Mouse (Mus musculus) kidney, embryonic 15.5 days (tissue): ENCODE results near the gene Mpzl2. TPM values are rescaled to one million over a fixed set of nuclear protein-coding genes. Genes with fewer than 3 reads are reported as not detected.

ENCODE experiments used
- ATAC-seq: fragments of 200-750 bp; cut with Nextera tagmentation; replicated peaks from 2 replicates; pipeline ENCODE4 v1.8.0; 2017; ENCODE audit warnings: moderate TSS enrichment; ENCODE audit not compliant: low FRiP score
- H3K27ac ChIP-seq: fragments of 300-500 bp; sonication (generic); 2 replicates; pipeline ENCODE4 v1.5.1; 2015; ENCODE audit warnings: mild to moderate bottlenecking, inconsistent platforms
- H3K27me3 ChIP-seq: fragments of 300-500 bp; sonication (generic); 2 replicates; pipeline ENCODE4 v1.6.1; 2015; ENCODE audit warnings: inconsistent platforms
- H3K36me3 ChIP-seq: fragments of 300-500 bp; sonication (generic); 2 replicates; pipeline ENCODE4 v1.6.1; 2015; ENCODE audit warnings: inconsistent platforms
- H3K4me1 ChIP-seq: fragments of 300-500 bp; sonication (generic); 2 replicates; pipeline ENCODE4 v1.6.1; 2015; ENCODE audit warnings: inconsistent platforms
- H3K4me2 ChIP-seq: fragments of 300-500 bp; sonication (generic); 2 replicates; pipeline ENCODE4 v1.6.1; 2015; ENCODE audit warnings: moderate library complexity, mild to moderate bottlenecking, inconsistent platforms
- H3K4me3 ChIP-seq: fragments of 300-500 bp; sonication (generic); replicated peaks from 2 replicates; pipeline ENCODE4 v1.5.1; 2015; ENCODE audit warnings: mild to moderate bottlenecking, inconsistent platforms
- H3K9ac ChIP-seq: fragments of 300-500 bp; sonication (generic); 2 replicates; pipeline ENCODE4 v1.6.1; 2015; ENCODE audit warnings: mild to moderate bottlenecking, inconsistent platforms
- H3K9me3 ChIP-seq: fragments of 300-500 bp; sonication (generic); replicated peaks from 2 replicates; pipeline ENCODE4 v1.6.1; 2016; ENCODE audit warnings: inconsistent platforms
- WGBS: fragments of 180-500 bp; shearing (Covaris S2); methylation state at CpG from one replicate; pipeline ENCODE4 v1.1.7; 2015; ENCODE audit warnings: mixed read lengths; 5-methylcytosine and 5-hydroxymethylcytosine counted together
- polyA plus RNA-seq: library from polyadenylated mRNA; unstranded; fragments of >200 nt; fragmentation: Nextera tagmentation; extraction: Ambion mirVana; gene quantifications from 2 replicates; pipeline ENCODE4 v1.2.1, GENCODE M21; 2015

The Mpzl2 gene
- 17.9 and 20.5 TPM in 2 replicates for polyA plus RNA-seq

DNA sequence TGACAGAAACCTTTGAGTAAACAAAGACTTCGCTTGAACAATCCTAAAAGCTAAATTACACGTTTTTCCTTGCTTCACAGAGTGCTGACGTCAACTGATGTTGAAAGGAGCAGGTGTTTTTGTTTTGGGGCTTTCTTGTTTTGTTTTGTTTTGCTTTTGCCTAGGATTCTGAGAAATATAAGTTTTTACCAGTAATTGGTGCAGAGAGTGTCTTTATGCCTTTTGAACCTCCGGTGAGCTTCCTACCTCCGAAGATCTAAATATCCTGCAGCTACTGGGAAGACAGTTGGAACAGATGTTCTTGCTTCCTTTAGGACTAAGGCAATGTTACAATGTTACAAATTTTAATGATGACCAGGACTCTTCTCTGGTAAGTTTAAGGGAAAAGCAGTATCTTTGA, at the start of gene Mpzl2:
TSS of gene Mpzl2 (plus strand) at position 301 of the 400 bp plus-strand sequence.
- ATAC-seq = no peak
- peaks cover 61% of the 10 kb centered on the region for H3K27me3 ChIP-seq
- 63% methylated on average over 5 of the region's 5 CpGs for WGBS
- no peaks in the 10 kb centered on the region for H3K9me3 ChIP-seq
- H3K36me3 ChIP-seq = no peaks in the 10 kb centered on the region
- peaks cover 42% of the 10 kb centered on the region for H3K4me1 ChIP-seq
- H3K4me2 ChIP-seq = peak within 1 kb of the TSS; percentile 49
- peak within 1 kb of the TSS; percentile 23 for H3K4me3 ChIP-seq
- no peak within 1 kb of the TSS for H3K9ac ChIP-seq
- H3K27ac ChIP-seq = peak within 1 kb of the TSS; percentile 66

DNA sequence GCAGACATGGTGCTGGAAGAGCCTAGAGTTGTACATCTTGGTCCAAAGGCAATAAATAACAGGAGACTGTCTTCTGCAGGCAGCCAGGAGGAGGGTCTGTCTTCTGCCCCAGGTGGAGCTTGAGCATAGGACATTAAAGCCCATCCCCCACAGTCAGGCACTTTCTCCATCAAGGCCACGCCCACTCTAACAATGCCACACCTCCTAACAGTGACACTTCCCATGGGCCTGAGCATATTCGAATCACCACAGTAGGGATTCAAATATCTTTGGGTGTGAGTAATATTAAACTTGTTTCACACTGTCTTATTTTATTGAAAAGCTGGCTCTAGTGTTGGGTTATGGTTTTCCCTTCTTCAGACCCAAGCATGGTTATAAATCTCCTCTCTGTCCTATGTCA, 47.8 kb upstream of the Mpzl2 start:
- Histone ChIP-seq H3K27ac (no peak overlapping the region), H3K4me1 (no peaks in the 10 kb centered on the region), H3K36me3 (no peaks in the 10 kb centered on the region), H3K4me3 (no peak overlapping the region), H3K9me3 (no peaks in the 10 kb centered on the region), H3K4me2 (no peak overlapping the region), H3K27me3 (peaks cover 1% of the 10 kb centered on the region; the same call in 1 of the 2 replicates), H3K9ac (no peak overlapping the region)
- WGBS = 83% methylated on average over 2 of the region's 2 CpGs
- ATAC-seq = no peak

GRCm38 (mm10) chr9:44992271-44992670, 47.3 kb upstream of the Mpzl2 start:
- Histone ChIP-seq H3K9ac (no peak overlapping the region), H3K4me3 (no peak overlapping the region), H3K27me3 (peaks cover 4% of the 10 kb centered on the region; the same call in 1 of the 2 replicates), H3K4me1 (no peaks in the 10 kb centered on the region), H3K4me2 (no peak overlapping the region), H3K9me3 (no peaks in the 10 kb centered on the region), H3K36me3 (no peaks in the 10 kb centered on the region), H3K27ac (no peak overlapping the region)
- ATAC-seq = no peak

- no peaks in the 10 kb centered on the region for H3K4me1 ChIP-seq
- ATAC-seq = no peak
- 84% methylated on average over 2 of the region's 2 CpGs for WGBS
- H3K36me3 ChIP-seq = no peaks in the 10 kb centered on the region
- no peak overlapping the region for H3K27ac ChIP-seq
- no peak overlapping the region for H3K4me2 ChIP-seq
- peaks cover 4% of the 10 kb centered on the region; the same call in 1 of the 2 replicates for H3K27me3 ChIP-seq
- H3K9me3 ChIP-seq = no peaks in the 10 kb centered on the region
- no peak overlapping the region for H3K4me3 ChIP-seq
- no peak overlapping the region for H3K9ac ChIP-seq
Measured at GRCm38 (mm10) chr9:44993268-44993667, 46.3 kb upstream of the Mpzl2 start.

- Histone ChIP-seq H3K9ac (no peak overlapping the region), H3K4me2 (no peak overlapping the region), H3K27ac (no peak overlapping the region), H3K4me3 (no peak overlapping the region), H3K9me3 (no peaks in the 10 kb centered on the region), H3K36me3 (no peaks in the 10 kb centered on the region), H3K27me3 (peaks cover 4% of the 10 kb centered on the region; the same call in 1 of the 2 replicates), H3K4me1 (peaks cover 6% of the 10 kb centered on the region; the same call in 1 of the 2 replicates)
- no peak for ATAC-seq
- 77% methylated on average over 4 of the region's 4 CpGs for WGBS
Measured at GRCm38 (mm10) chr9:44994962-44995361, 44.6 kb upstream of the Mpzl2 start.

GRCm38 (mm10) chr9:44996590-44996989, 43.0 kb upstream of the Mpzl2 start:
- no peak for ATAC-seq
- Histone ChIP-seq H3K36me3 (no peaks in the 10 kb centered on the region), H3K27ac (no peak overlapping the region), H3K4me1 (peaks cover 11% of the 10 kb centered on the region; the same call in 1 of the 2 replicates), H3K27me3 (peaks cover 4% of the 10 kb centered on the region; the same call in 1 of the 2 replicates), H3K9ac (no peak overlapping the region), H3K4me3 (no peak overlapping the region), H3K4me2 (no peak overlapping the region), H3K9me3 (no peaks in the 10 kb centered on the region)
- WGBS = 93% methylated on average over 7 of the region's 7 CpGs

GRCm38 (mm10) chr9:44998138-44998537, 41.5 kb upstream of the Mpzl2 start:
- H3K9me3 ChIP-seq = no peaks in the 10 kb centered on the region
- peaks cover 10% of the 10 kb centered on the region; the same call in 1 of the 2 replicates for H3K27me3 ChIP-seq
- no peak overlapping the region for H3K4me2 ChIP-seq
- no peak overlapping the region for H3K4me3 ChIP-seq
- H3K4me1 ChIP-seq = peaks cover 11% of the 10 kb centered on the region; the same call in 1 of the 2 replicates
- no peak overlapping the region for H3K9ac ChIP-seq
- H3K36me3 ChIP-seq = no peaks in the 10 kb centered on the region
- no peak for ATAC-seq
- 56% methylated on average over 11 of the region's 11 CpGs for WGBS
- no peak overlapping the region for H3K27ac ChIP-seq

DNA sequence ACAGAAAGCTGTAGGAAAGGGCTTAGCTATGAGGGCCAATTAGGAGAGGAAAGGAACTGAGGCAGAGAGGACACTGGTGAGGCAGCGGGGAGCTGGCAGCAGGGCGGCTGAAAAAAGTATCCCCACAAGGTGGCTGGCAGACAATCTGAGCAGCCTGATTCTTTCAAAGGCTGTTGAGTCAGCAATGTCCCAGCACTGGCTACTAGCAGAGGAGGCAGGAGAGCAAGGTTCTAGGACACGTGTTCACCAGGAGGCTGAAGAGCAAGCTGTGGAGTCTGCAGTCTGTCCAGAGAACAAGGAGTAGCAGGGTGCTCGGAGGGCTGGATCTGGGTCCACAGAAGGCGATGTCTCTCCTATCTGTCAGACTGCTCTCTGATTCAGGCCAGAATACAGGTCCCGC, 40.4 kb upstream of the Mpzl2 start:
- Histone ChIP-seq H3K27me3 (peaks cover 11% of the 10 kb centered on the region; the same call in 1 of the 2 replicates), H3K9me3 (no peaks in the 10 kb centered on the region), H3K4me1 (peaks cover 11% of the 10 kb centered on the region; the same call in 1 of the 2 replicates), H3K36me3 (no peaks in the 10 kb centered on the region), H3K4me3 (no peak overlapping the region), H3K27ac (no peak overlapping the region), H3K9ac (no peak overlapping the region), H3K4me2 (no peak overlapping the region)
- WGBS = 67% methylated on average over 6 of the region's 6 CpGs
- ATAC-seq = no peak; the same call in 1 of the 2 replicates

GRCm38 (mm10) chr9:44999776-45000175, 39.8 kb upstream of the Mpzl2 start:
- no peaks in the 10 kb centered on the region for H3K9me3 ChIP-seq
- peaks cover 11% of the 10 kb centered on the region; the same call in 1 of the 2 replicates for H3K27me3 ChIP-seq
- H3K4me1 ChIP-seq = peaks cover 11% of the 10 kb centered on the region; the same call in 1 of the 2 replicates
- ATAC-seq = no peak
- H3K27ac ChIP-seq = no peak overlapping the region
- no peak overlapping the region for H3K9ac ChIP-seq
- no peaks in the 10 kb centered on the region for H3K36me3 ChIP-seq
- H3K4me3 ChIP-seq = no peak overlapping the region
- 57% methylated on average over 5 of the region's 5 CpGs for WGBS
- H3K4me2 ChIP-seq = no peak overlapping the region

DNA sequence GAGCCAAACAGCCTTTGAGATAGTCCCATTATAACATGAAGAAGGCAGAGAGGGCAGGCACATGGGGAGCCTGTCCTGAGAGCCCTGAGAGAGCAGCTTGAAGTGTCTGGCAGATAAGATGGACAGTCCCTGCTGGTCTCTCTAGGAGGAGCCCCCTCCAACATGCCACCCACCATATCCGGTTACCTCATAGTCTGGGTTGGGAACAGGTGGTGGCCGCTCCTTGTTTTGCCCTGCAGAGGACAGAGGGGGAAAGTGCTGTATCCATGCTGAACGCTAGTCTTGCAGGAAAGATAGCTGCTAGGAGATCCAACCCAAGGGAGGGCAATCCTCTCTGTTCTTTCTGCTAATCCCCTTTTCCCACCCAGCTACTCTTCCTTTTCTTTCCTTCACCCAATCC, 39.4 kb upstream of the Mpzl2 start:
- H3K27ac ChIP-seq = no peak overlapping the region
- WGBS = 40% methylated on average over 3 of the region's 3 CpGs
- H3K9me3 ChIP-seq = no peaks in the 10 kb centered on the region
- no peaks in the 10 kb centered on the region for H3K36me3 ChIP-seq
- no peak for ATAC-seq
- peaks cover 11% of the 10 kb centered on the region; the same call in 1 of the 2 replicates for H3K4me1 ChIP-seq
- H3K27me3 ChIP-seq = peaks cover 11% of the 10 kb centered on the region; the same call in 1 of the 2 replicates
- no peak overlapping the region for H3K4me2 ChIP-seq
- H3K4me3 ChIP-seq = no peak overlapping the region
- no peak overlapping the region for H3K9ac ChIP-seq

- H3K9me3 ChIP-seq = no peaks in the 10 kb centered on the region
- no peaks in the 10 kb centered on the region for H3K36me3 ChIP-seq
- H3K4me1 ChIP-seq = no peaks in the 10 kb centered on the region
- no peak overlapping the region for H3K27ac ChIP-seq
- no peak overlapping the region for H3K4me3 ChIP-seq
- no peak for ATAC-seq
- peaks cover 4% of the 10 kb centered on the region; the same call in 1 of the 2 replicates for H3K27me3 ChIP-seq
- 77% methylated on average over 12 of the region's 12 CpGs for WGBS
- H3K9ac ChIP-seq = no peak overlapping the region
- no peak overlapping the region for H3K4me2 ChIP-seq
Measured at GRCm38 (mm10) chr9:45007404-45007803, 32.2 kb upstream of the Mpzl2 start.

GRCm38 (mm10) chr9:45008342-45008741, 31.3 kb upstream of the Mpzl2 start:
- Histone ChIP-seq H3K36me3 (no peaks in the 10 kb centered on the region), H3K27ac (no peak overlapping the region), H3K9ac (no peak overlapping the region), H3K4me2 (no peak overlapping the region), H3K9me3 (no peaks in the 10 kb centered on the region), H3K27me3 (no peaks in the 10 kb centered on the region; the same call in 1 of the 2 replicates), H3K4me1 (no peaks in the 10 kb centered on the region), H3K4me3 (no peak overlapping the region)
- 89% methylated on average over 4 of the region's 4 CpGs for WGBS
- ATAC-seq = no peak
